Mouse (Mus musculus) kidney, adult 2 months (tissue): Measurements from ENCODE around the gene Foxo6.

Source experiments
- CTCF ChIP-seq: fragments of 200-500 bp; conservative IDR thresholded peaks from 2 replicates; pipeline ENCODE4 v1.5.1; 2011; ENCODE audit warnings: low read depth, mild to moderate bottlenecking, control low read depth, low read length, moderate library complexity, mixed read lengths; ENCODE audit not compliant: insufficient read depth, insufficient read length
- POLR2A ChIP-seq: fragments of 200-500 bp; IDR thresholded peaks from one replicate; pipeline ENCODE4 v1.6.1; 2011; ENCODE audit warnings: low read depth, low read length, control low read depth

DNA sequence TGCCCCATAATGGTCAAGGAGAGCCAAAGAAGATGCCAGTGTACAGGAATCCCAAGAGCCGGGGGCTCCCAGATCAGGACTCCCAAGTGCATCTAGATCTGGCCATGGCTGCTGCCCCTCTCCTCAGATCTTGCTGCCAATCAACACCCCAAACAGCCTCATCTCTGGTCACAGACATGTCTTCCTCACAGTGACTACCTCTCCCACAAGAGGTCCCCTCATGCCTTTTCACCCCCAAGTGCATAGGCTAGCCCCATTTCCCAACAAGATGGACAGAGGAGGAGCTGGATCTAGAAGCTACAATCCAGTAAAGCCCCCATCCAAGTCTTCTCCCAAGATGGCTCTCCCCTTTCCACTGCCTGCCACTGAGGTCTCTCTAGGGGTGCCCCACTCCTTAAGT, 1.4 kb downstream of the Foxo6 start:
- TF ChIP-seq CTCF (no peak), POLR2A (no peak)
